Mouse (Mus musculus) R1 (cell line): ENCODE data around the gene Gm17416.

Experiments
- DNase-seq: peaks from one replicate; pipeline ENCODE4 v3.0.0-alpha.2; 2018; ENCODE audit warnings: low read depth, low spot score

Gene Gm17416

DNA sequence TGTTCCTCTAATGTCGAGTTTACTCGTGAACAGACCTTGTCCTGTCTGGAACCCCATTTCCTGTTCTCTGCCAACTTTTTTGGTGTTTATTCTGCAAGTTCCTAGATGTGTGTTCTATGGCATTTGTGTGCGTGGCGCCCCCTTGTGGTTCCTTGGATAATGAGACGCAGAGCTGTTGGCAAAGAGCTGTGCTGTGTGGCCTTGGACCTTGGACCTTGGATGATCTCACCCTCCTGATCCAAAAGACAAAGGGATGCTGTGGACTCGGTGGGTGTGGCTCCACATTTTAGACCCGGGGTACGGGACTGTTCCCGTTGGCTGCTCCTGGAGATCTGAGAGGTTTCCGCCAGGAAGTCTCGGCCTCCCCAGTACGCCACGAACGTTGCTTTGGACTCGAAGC is 34.9 kb downstream of the Gm17416 start, which contains the start of gene Defb36:
Gene Defb36, plus strand, starts transcription at position 271 of the 400 bp plus-strand sequence.
- peak; percentile 83 for DNase-seq

DNA sequence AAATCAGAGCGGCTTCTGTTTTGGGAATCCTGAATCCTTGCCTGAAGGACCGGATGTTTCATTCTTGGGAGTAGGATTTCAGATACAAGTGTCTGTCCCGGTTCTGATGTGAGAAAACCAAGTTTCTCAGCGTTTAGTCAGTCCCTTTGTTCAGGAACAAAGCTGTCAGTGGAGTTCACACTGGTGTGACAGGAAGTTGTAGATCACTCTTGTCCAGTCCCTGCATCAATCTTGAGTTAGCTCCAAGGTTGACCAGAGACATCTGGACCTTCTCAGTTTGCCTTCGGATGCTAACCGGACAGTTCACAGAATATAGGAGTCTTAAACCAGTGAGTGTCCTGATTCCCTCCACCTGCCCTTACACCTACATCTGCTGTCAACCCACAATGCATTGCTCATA is 38.6 kb downstream of the Gm17416 start:
- DNase-seq, result no peak

DNA sequence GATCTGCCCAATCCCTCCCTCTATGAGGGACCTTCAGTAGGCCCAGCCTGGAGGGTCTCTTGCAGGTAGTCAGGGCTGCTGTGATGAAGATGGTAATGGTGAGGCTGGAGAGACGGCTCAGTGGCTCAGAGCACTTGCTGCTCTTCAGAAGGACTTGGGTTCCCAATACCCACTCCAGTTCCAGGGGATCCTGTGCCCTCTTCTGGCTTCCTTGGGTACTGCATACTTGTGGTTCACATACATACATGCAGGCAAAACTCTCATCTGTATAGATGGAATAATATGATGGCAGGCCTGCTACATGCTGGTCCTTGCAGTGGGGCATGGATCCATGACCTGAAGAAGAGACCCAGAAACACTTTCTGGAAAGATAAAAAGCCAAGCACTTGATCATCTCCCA is 39.6 kb downstream of the Gm17416 start:
- peak; percentile 69 for DNase-seq

DNA sequence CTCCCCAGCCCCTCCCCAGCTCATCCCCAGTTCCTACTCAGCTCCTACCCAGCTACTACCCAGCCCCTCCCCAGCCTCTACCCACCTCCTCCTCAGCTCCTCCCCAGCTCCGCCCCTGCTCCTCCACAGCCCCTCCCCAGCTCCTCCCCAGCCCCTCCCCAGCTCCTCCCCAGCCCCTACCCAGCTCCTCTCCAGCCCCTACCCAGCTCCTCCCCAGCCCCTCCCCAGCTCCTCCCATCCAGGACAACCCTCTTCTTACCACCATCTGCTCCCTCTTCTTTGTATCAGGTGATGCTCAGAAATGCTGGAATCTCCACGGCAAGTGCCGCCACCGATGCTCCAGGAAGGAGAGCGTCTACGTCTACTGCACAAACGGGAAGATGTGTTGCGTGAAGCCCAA is 43.1 kb downstream of the Gm17416 start:
- peak; percentile 87 for DNase-seq

DNA sequence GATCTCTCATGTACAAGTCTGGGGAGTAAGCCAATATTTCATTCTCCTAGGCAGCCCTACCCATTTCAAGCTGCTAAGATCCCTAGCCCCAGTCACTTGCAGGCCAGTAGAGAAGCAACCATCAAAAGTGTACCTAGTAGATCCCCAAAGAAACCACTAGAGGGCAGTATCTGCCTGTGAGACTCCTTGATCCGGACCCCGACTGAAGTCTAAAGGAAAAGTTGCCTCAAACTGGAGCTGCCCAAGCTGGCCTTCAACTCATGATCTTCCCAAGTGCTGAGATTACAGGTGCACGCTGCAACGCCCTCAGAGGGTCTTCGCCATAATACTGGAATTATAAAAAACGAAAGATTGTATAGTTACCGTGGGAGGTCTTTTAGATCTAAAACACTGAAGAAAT is 46.4 kb downstream of the Gm17416 start:
- DNase-seq, result peak; percentile 84

DNA sequence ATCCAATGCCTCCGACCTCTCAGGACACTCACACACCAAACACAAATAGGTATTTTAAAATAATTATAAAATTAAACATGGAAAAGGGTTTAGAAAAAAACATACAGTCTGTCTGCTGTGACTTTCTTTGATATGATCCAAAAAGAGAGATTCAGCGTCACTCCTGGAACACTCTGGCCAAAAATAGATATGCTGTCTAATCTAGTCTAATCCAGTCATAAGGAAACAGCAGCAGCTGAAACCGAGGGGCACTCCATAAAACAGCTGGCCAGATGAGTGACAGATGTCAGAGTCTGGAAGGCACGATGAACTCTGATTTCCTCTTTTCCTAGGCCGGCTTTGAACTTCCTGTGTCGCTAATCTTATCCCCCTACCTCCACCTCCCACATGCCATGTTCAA is 47.3 kb downstream of the Gm17416 start:
- DNase-seq, result no peak

DNA sequence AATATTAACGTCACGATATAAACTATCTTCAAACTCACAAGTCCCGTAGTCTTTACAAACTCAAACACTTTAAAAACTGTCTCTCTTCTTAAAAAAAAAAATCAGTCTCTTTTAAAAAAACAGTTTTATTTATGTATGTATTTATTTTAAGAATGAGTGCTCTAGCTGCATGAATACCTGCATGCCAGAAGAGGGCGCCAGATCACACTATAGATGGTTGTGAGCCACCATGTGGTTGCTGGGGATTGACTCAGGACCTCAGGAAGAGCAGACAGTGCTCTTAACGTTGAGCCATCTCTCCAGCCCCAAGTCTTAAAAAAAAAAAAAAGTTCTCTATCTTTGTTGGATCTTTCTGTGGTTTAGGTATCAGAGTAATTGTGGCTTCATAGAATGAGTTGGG is 48.2 kb downstream of the Gm17416 start:
- peak; percentile 81 for DNase-seq
